Mouse (Mus musculus) G1E (cell line): ENCODE data around the gene Nsdhl.

Source experiments
- CTCF ChIP-seq: IDR thresholded peaks from 2 replicates; pipeline ENCODE4 v1.5.1; 2012; ENCODE audit warnings: low read depth, low read length, inconsistent platforms, mixed read lengths
- GATA1 ChIP-seq: IDR thresholded peaks from 2 replicates; pipeline ENCODE4 v1.6.1; 2012; ENCODE audit warnings: borderline replicate concordance, low read length, inconsistent platforms, mixed read lengths
- GATA2 ChIP-seq: IDR thresholded peaks from 2 replicates; pipeline ENCODE4 v1.6.1; 2012; ENCODE audit warnings: low read depth, low read length, inconsistent platforms, borderline replicate concordance
- TAL1 ChIP-seq: conservative IDR thresholded peaks from 2 replicates; pipeline ENCODE4 v1.6.1; 2012; ENCODE audit warnings: low read depth, low read length, inconsistent platforms, mixed read lengths

DNA sequence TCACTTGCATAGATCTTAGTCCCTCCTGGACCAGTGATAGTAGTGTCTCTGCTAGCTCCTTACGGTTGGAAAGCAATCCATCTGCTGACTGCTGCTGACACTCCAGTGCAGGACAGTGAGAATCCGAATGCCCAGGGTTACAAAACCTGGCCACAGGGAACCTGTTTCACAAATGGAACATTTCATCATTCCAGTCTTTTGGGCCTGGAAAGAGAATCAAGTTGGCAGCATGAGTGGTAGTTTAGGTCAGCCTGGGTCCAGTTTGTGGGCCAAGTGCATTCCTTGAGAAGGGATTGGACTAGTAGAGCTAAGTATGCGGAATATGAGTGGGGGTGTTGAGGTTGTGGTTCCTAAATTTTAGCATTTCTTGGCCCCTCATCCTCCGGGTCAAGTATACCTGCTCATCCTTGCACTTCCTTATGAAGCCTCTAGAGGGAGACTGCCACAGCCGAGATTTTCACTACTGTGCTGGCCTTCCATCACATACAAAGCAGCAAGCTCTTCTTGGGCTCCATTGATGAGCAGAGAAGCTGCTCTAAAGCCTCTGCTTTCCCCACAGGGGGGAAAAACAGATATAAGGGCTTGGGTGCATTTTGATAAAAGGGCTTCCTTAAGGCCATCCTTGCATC lies 74.0 kb downstream of the Nsdhl start:
- TF ChIP-seq CTCF (no peak; the same call in 1 of the 2 replicates), GATA2 (no peak), GATA1 (no peak), TAL1 (no peak)
